Mouse (Mus musculus): ENCODE measurements around the gene Nae1. TPM values are rescaled to one million over a fixed set of nuclear protein-coding genes. Genes with fewer than 3 reads are reported as not detected.

Nae1 gene
- total and polyA plus RNA-seq, 3 experiments, result 26.0 to 95.0 (median 33.6) TPM

DNA sequence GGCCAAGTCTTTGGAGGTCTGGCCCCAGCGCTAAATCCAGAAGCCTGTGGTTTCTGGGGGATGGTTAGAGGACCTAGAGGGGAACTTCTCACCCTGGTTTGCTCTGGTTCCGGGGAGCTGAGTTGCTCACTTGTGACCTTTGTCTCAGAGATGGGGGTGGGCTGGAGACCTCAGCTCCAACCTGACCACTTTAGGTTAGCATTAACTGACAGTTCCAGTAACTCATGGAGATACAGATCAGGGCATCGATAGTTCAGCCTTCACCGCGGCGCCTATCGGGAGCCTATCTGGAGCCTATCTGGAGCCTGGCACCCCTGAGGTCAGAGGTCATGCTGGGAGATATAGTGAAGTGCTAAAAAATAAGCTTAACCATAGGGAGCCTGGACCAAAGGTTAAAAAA, 22.8 kb upstream of the Nae1 start:
- TF ChIP-seq SMC3 (IDR thresholded peaks at IDR 0.05; ENCODE audit: low read depth, low read length) (no peak), EP300 (IDR thresholded peaks at IDR 0.05; ENCODE audit: low read length) (no peak), USF1 (IDR thresholded peaks at IDR 0.05; ENCODE audit: low read depth, low read length) (no peak), ELF1 (IDR thresholded peaks at IDR 0.05; ENCODE audit: low read depth, low read length) (no peak), CTCF (conservative IDR thresholded peaks at IDR 0.05 in 1 of 2, IDR thresholded peaks at IDR 0.05 in 1 of 2; ENCODE audit: low read depth in 2 of 2, low read length in 2 of 2) (no peak), POLR2AphosphoS2 (IDR thresholded peaks at IDR 0.05; ENCODE audit: low read depth, low read length) (no peak), UBTF (IDR thresholded peaks at IDR 0.05; ENCODE audit: low read depth, low read length) (no peak), PAX5 (IDR thresholded peaks at IDR 0.05; ENCODE audit: low read length) (no peak), JUN (IDR thresholded peaks at IDR 0.05; ENCODE audit: insufficient read depth, low read depth, low read length) (no peak), MXI1 (IDR thresholded peaks at IDR 0.05; ENCODE audit: low read depth, low read length) (no peak), CHD2 (IDR thresholded peaks at IDR 0.05; ENCODE audit: low read length) (no peak), IRF4 (IDR thresholded peaks at IDR 0.05; ENCODE audit: low read depth, low read length) (no peak), RAD21 (IDR thresholded peaks at IDR 0.05; ENCODE audit: low read depth, low read length) (no peak), ZMIZ1 (IDR thresholded peaks at IDR 0.05; ENCODE audit: low read depth, low read length) (no peak), NELFE (IDR thresholded peaks at IDR 0.05; ENCODE audit: low read depth, low read length) (no peak), E2F4 (IDR thresholded peaks at IDR 0.05; ENCODE audit: insufficient replicate concordance, low read depth, low read length) (no peak), MAZ (IDR thresholded peaks at IDR 0.05; ENCODE audit: low read depth, low read length) (no peak), MAFK (IDR thresholded peaks at IDR 0.05; ENCODE audit: insufficient replicate concordance, low read length) (no peak), MEF2A (IDR thresholded peaks at IDR 0.05; ENCODE audit: borderline replicate concordance, low read depth, low read length) (no peak)
- in situ Hi-C loops (cut with MboI; ENCODE audit: low pct_ligation_motif_present, low pct_unique_long_range_greater_than_20kb, low sequenced_read_pairs) (no loop called here), dilution Hi-C loops (cut with MboI; ENCODE audit: extremely low pct_ligation_motif_present, extremely low pct_unique_long_range_greater_than_20kb, low sequenced_read_pairs) (no loop called here)
- H3K27me3 ChIP-seq (replicated peaks), result peaks cover 3% of the 10 kb centered on the region
- H3K4me2 ChIP-seq (ENCODE audit: insufficient read depth, low read depth, poor library complexity, severe bottlenecking), result no peak overlapping the region
- H3K4me3 ChIP-seq (replicated peaks in 1 of 3; ENCODE audit: low read depth in 2 of 3, low read length in 2 of 3, poor library complexity in 1 of 3), result no peak overlapping the region
- DNase-seq (ENCODE audit: extremely low read depth), result no peak
- no peaks in the 10 kb centered on the region for H3K36me3 ChIP-seq (replicated peaks in 1 of 2; ENCODE audit: control insufficient read depth in 1 of 2, insufficient read depth in 1 of 2, low read length in 1 of 2)
- H3K4me1 ChIP-seq (ENCODE audit: control insufficient read depth in 1 of 2, insufficient read depth in 2 of 2), result peaks cover 0 to 10% of the 10 kb centered on the region in 2 experiments; a peak in 2 of 4 replicates
- no peak overlapping the region for H3K9ac ChIP-seq (ENCODE audit: insufficient read depth, low read depth)
- H3K27ac ChIP-seq (ENCODE audit: insufficient read depth, low read depth), result no peak overlapping the region
- H3K79me2 ChIP-seq (replicated peaks; ENCODE audit: control insufficient read depth, extremely low read depth, insufficient read depth, poor library complexity, severe bottlenecking), result no peaks in the 10 kb centered on the region
- no peaks in the 10 kb centered on the region for H3K9me3 ChIP-seq (replicated peaks; ENCODE audit: low read length)

DNA sequence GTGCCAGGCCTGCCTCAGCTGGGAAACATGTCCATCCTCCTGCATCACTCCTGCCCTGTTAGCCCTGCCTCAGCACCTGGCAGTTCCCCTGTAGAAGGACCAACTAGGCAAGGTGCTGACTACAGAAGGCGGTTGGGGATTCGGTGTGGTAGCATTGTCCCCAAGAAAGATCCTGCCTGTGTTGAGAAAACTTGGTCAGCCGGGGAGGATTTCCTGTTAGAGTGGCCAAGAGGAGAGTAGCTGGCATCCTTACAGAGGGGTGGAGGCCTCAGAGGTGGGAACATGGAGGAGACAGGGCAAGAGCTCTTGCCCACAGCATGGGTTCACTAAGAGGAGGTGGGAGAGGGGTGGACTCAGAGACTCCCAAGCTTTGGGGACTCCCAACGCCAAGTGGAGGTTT, 20.8 kb upstream of the Nae1 start:
- TF ChIP-seq MAZ (IDR thresholded peaks at IDR 0.05; ENCODE audit: low read depth, low read length), result no peak
- TF ChIP-seq MYC (IDR thresholded peaks at IDR 0.05; ENCODE audit: low read depth, low read length), result no peak
- TF ChIP-seq JUN (IDR thresholded peaks at IDR 0.05; ENCODE audit: insufficient read depth, low read depth, low read length), result no peak
- TF ChIP-seq NRF1 (IDR thresholded peaks at IDR 0.05; ENCODE audit: low read depth, low read length), result no peak
- TF ChIP-seq BHLHE40 (IDR thresholded peaks at IDR 0.05; ENCODE audit: low read depth, low read length), result no peak
- TF ChIP-seq RCOR1 (conservative IDR thresholded peaks at IDR 0.05; ENCODE audit: low read depth, low read length), result no peak
- no peak for TF ChIP-seq ZMIZ1 (IDR thresholded peaks at IDR 0.05; ENCODE audit: low read depth, low read length)
- TF ChIP-seq KAT2A (IDR thresholded peaks at IDR 0.05; ENCODE audit: insufficient replicate concordance, low read length), result no peak
- TF ChIP-seq HCFC1 (IDR thresholded peaks at IDR 0.05; ENCODE audit: low read depth, low read length), result no peak
- TF ChIP-seq UBTF (IDR thresholded peaks at IDR 0.05; ENCODE audit: low read depth, low read length), result no peak
- TF ChIP-seq ZC3H11A (IDR thresholded peaks at IDR 0.05; ENCODE audit: low read depth, low read length), result no peak
- no peak for TF ChIP-seq ZKSCAN1 (IDR thresholded peaks at IDR 0.05; ENCODE audit: borderline replicate concordance, low read depth, low read length)
- TF ChIP-seq SMC3 (IDR thresholded peaks at IDR 0.05; ENCODE audit: low read depth, low read length), result no peak
- TF ChIP-seq TCF12 (IDR thresholded peaks at IDR 0.05; ENCODE audit: low read depth, low read length), result no peak
- no peak for TF ChIP-seq JUND (conservative IDR thresholded peaks at IDR 0.05; ENCODE audit: low read depth, low read length)
- no peak for TF ChIP-seq ETS1 (conservative IDR thresholded peaks at IDR 0.05; ENCODE audit: low read depth, low read length)
- no peak for TF ChIP-seq MAFK (IDR thresholded peaks at IDR 0.05; ENCODE audit: insufficient replicate concordance, low read length)
- no peak for TF ChIP-seq GABPA (IDR thresholded peaks at IDR 0.05; ENCODE audit: insufficient replicate concordance, low read depth, low read length)
- no peak for TF ChIP-seq MEF2A (IDR thresholded peaks at IDR 0.05; ENCODE audit: borderline replicate concordance, low read depth, low read length)
- Histone ChIP-seq H3K27me3 (replicated peaks) (peaks cover 3% of the 10 kb centered on the region), H3K9ac (ENCODE audit: insufficient read depth, low read depth) (no peak overlapping the region), H3K36me3 (replicated peaks in 1 of 2; ENCODE audit: control insufficient read depth in 1 of 2, insufficient read depth in 1 of 2, low read length in 1 of 2) (no peaks in the 10 kb centered on the region), H3K27ac (ENCODE audit: insufficient read depth, low read depth) (no peak overlapping the region), H3K4me3 (replicated peaks in 1 of 3; ENCODE audit: low read depth in 2 of 3, low read length in 2 of 3, poor library complexity in 1 of 3) (no peak overlapping the region), H3K9me3 (replicated peaks; ENCODE audit: low read length) (no peaks in the 10 kb centered on the region), H3K4me1 (ENCODE audit: control insufficient read depth in 1 of 2, insufficient read depth in 2 of 2) (peaks cover 0 to 13% of the 10 kb centered on the region in 2 experiments; a peak in 2 of 4 replicates), H3K4me2 (ENCODE audit: insufficient read depth, low read depth, poor library complexity, severe bottlenecking) (no peak overlapping the region), H3K79me2 (replicated peaks; ENCODE audit: control insufficient read depth, extremely low read depth, insufficient read depth, poor library complexity, severe bottlenecking) (no peaks in the 10 kb centered on the region)
- DNase-seq (ENCODE audit: extremely low read depth), result no peak
- dilution Hi-C loops (cut with MboI; ENCODE audit: extremely low pct_ligation_motif_present, extremely low pct_unique_long_range_greater_than_20kb, low sequenced_read_pairs) (no loop called here), in situ Hi-C loops (cut with MboI; ENCODE audit: low pct_ligation_motif_present, low pct_unique_long_range_greater_than_20kb, low sequenced_read_pairs) (no loop called here)
